Mouse (Mus musculus) forebrain, embryonic 11.5 days (tissue): ENCODE measurements around the gene Cdkn2a. TPM values are rescaled to one million over a fixed set of nuclear protein-coding genes. Genes with fewer than 3 reads are reported as not detected.

Source experiments
- polyA plus RNA-seq: library from polyadenylated mRNA; unstranded; fragments of >200 nt; fragmentation: Nextera tagmentation; extraction: Ambion mirVana; gene quantifications from 2 replicates; pipeline ENCODE4 v1.2.1, GENCODE M21; 2014

Gene Cdkn2a
- polyA plus RNA-seq, 1 experiment from 2014 or later: not detected

Other genes starting within 250 kb of the Cdkn2a start
- gene Mtap, start 157.5 kb downstream of the Cdkn2a start, polyA plus RNA-seq: 103 and 110 TPM in 2 replicates
- gene Cdkn2b, start 16.4 kb upstream of the Cdkn2a start, polyA plus RNA-seq: 0.19 and 0.31 TPM in 2 replicates